Mouse (Mus musculus): ENCODE measurements around the gene Ddr2. TPM values are rescaled to one million over a fixed set of nuclear protein-coding genes. Genes with fewer than 3 reads are reported as not detected.

The Ddr2 gene
- polyA plus RNA-seq, 1 experiment from 2014 or later, result 8.8 TPM

DNA sequence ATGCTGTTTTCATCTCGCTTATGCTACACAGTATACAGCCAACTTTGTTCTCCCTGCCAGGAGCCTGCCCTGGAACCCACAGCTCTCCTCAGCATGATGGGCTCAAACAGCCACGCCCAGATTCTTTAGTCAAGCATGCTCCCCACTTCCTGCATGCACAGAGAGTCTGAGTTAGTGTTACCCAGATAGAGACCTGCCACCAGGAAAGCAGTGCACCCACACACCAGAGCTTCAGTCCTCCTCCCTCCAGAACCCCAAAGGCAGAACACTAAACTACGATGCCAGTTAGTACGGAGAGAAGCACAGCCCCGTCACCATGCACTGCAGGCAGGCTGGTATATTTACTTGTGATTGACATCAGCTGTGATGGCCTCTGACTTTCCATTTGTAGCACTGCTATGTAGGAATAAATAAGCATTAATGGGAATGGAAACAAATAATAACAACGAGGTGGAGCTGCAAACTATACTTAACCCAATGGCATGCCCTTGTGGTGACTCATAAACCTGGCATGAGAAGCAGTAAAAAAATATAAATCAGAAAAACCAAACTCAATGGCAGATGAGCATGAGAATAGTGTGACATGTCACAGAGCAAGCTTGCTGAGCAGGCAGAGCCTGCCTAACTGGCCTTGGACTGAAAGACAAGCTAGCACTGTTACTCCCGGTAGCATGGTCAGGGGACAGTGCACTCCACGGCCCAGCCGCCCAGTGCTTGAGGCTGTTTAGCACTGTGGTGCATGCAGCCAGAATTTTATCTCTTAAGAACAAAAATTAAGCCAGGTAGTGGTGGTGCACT, 37.3 kb upstream of the Ddr2 start:
- H3K4me3 ChIP-seq (replicated peaks; ENCODE audit: low read length), result no peak overlapping the region
- H3K27ac ChIP-seq, result no peak overlapping the region
- no peak overlapping the region for H3K9ac ChIP-seq
- no peaks in the 10 kb centered on the region for H3K4me1 ChIP-seq (replicated peaks; ENCODE audit: control insufficient read depth, insufficient read depth, low read length)
- H3K4me2 ChIP-seq (replicated peaks), result no peak overlapping the region
- 92% methylated on average over 9 of the region's 9 CpGs for WGBS
- peaks cover 42% of the 10 kb centered on the region for H3K36me3 ChIP-seq (replicated peaks; ENCODE audit: control insufficient read depth, insufficient read depth)
- no peaks in the 10 kb centered on the region for H3K9me3 ChIP-seq (ENCODE audit: control insufficient read depth, low read length)
- ATAC-seq (ENCODE audit: low FRiP score) (no peak), DNase-seq (ENCODE audit: low spot score) (no peak)
- H3K27me3 ChIP-seq (ENCODE audit: control insufficient read depth, insufficient read depth, low read length), result no peaks in the 10 kb centered on the region

DNA sequence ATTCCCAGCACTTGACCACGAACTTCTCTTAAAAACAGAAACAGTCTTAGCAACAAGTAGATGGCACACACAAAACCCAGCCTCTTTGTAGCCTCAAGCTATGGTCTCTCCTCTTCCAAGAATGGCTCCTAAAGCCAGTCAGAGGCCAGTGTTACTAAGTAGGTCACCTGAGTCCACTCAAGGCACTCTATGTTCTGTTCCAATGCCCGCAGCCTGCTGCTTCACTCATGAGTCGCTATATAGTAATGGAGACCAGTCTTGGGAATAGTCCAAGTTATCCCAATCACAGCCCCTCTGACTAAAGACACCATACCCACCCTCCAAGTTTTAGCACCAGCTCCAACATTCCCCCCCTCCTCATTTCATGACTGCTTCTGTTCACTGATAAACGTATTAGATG, 35.0 kb upstream of the Ddr2 start:
- DNase-seq (ENCODE audit: low spot score) (no peak), ATAC-seq (ENCODE audit: low FRiP score) (no peak)
- Histone ChIP-seq H3K27ac (no peak overlapping the region), H3K36me3 (replicated peaks; ENCODE audit: control insufficient read depth, insufficient read depth) (peaks cover 54% of the 10 kb centered on the region), H3K4me3 (replicated peaks; ENCODE audit: low read length) (no peak overlapping the region), H3K4me2 (replicated peaks) (no peak overlapping the region), H3K9me3 (ENCODE audit: control insufficient read depth, low read length) (no peaks in the 10 kb centered on the region), H3K4me1 (replicated peaks; ENCODE audit: control insufficient read depth, insufficient read depth, low read length) (no peaks in the 10 kb centered on the region), H3K27me3 (ENCODE audit: control insufficient read depth, insufficient read depth, low read length) (no peaks in the 10 kb centered on the region), H3K9ac (no peak overlapping the region)
- 90% methylated on average over 4 of the region's 4 CpGs for WGBS

- no peak for DNase-seq (ENCODE audit: low spot score)
- Histone ChIP-seq H3K9ac (no peak overlapping the region), H3K36me3 (replicated peaks; ENCODE audit: control insufficient read depth, insufficient read depth) (peaks cover 29% of the 10 kb centered on the region), H3K4me3 (replicated peaks; ENCODE audit: low read length) (no peak overlapping the region), H3K27me3 (ENCODE audit: control insufficient read depth, insufficient read depth, low read length) (no peaks in the 10 kb centered on the region), H3K27ac (no peak overlapping the region), H3K9me3 (ENCODE audit: control insufficient read depth, low read length) (no peaks in the 10 kb centered on the region), H3K4me2 (replicated peaks) (no peak overlapping the region), H3K4me1 (replicated peaks; ENCODE audit: control insufficient read depth, insufficient read depth, low read length) (no peaks in the 10 kb centered on the region)
- 86% methylated on average over 8 of the region's 8 CpGs for WGBS
- no peak for ATAC-seq (ENCODE audit: low FRiP score)
These were observed 31.8 kb upstream of the Ddr2 start for GRCm38 (mm10) chr1:170142256-170142871.

- Histone ChIP-seq H3K9ac (no peak overlapping the region), H3K9me3 (ENCODE audit: control insufficient read depth, low read length) (no peaks in the 10 kb centered on the region), H3K36me3 (replicated peaks; ENCODE audit: control insufficient read depth, insufficient read depth) (peaks cover 27% of the 10 kb centered on the region), H3K4me1 (replicated peaks; ENCODE audit: control insufficient read depth, insufficient read depth, low read length) (no peaks in the 10 kb centered on the region), H3K4me3 (replicated peaks; ENCODE audit: low read length) (no peak overlapping the region), H3K27ac (no peak overlapping the region), H3K4me2 (replicated peaks) (no peak overlapping the region), H3K27me3 (ENCODE audit: control insufficient read depth, insufficient read depth, low read length) (no peaks in the 10 kb centered on the region)
- ATAC-seq (ENCODE audit: low FRiP score), result no peak
- WGBS, result 93% methylated on average over 5 of the region's 5 CpGs
- no peak for DNase-seq (ENCODE audit: low spot score)
These were observed 31.1 kb upstream of the Ddr2 start for GRCm38 (mm10) chr1:170141626-170142025.

DNA sequence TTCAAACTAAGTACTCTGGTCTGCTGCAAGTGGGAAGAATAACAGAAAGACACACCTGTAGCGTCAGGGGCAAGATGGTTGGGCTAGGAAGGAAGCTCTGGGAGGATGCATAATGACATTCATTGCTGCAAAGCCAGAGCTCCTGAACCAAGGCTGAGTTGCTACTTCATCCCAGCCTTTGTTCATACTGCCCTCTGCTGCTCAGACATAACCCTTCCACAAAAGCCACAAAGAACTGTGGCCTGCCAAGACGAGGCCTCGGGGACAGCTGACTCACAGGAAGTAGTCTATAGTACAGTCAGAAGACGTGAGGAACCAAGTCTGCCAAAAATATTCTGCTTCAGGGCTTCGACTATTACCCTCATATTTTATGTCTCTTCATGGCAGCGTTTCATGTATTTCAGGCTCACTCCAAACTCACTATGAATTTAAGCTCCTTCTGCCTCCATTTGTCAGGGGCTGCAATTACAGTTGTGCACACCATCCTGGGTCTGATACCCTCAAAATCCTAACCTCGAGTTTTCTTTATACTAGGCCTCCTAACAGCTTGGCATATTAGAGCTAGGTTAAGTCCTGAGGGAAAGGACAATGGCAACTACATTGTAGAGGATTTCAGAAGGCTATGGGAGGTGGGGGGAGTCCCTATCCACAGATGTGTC, 25.9 kb upstream of the Ddr2 start:
- H3K36me3 ChIP-seq (replicated peaks; ENCODE audit: control insufficient read depth, insufficient read depth), result peaks cover 8% of the 10 kb centered on the region
- H3K4me1 ChIP-seq (replicated peaks; ENCODE audit: control insufficient read depth, insufficient read depth, low read length), result no peaks in the 10 kb centered on the region
- no peak overlapping the region for H3K4me3 ChIP-seq (replicated peaks; ENCODE audit: low read length)
- H3K27ac ChIP-seq, result no peak overlapping the region
- peak; percentile 86 for ATAC-seq (ENCODE audit: low FRiP score)
- H3K27me3 ChIP-seq (ENCODE audit: control insufficient read depth, insufficient read depth, low read length), result no peaks in the 10 kb centered on the region
- no peak overlapping the region for H3K4me2 ChIP-seq (replicated peaks)
- WGBS, result 29% methylated on average over 7 of the region's 7 CpGs
- no peaks in the 10 kb centered on the region for H3K9me3 ChIP-seq (ENCODE audit: control insufficient read depth, low read length)
- peak; percentile 73 for DNase-seq (ENCODE audit: low spot score)
- H3K9ac ChIP-seq, result no peak overlapping the region

- WGBS, result 88% methylated on average over 8 of the region's 8 CpGs
These were observed 23.7 kb upstream of the Ddr2 start for GRCm38 (mm10) chr1:170134264-170134663.

DNA sequence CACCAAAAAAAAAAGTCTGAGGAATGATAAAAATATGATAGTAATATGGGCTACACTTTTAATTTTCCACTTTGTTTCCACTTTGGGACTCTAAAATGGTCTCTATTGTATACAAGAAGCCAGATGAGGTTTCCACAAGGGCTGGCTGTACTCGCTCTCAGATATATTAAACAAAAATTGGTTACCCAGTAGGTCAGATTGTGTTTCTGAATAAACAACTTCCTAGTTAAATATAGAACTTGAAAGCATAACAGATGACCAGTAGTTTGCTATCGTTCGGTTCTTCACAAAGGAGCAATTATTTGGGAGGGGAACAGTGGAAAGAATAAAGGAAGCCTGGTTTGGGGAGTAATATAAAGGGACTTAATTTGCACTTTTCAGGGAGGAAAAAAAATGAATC, 20.4 kb upstream of the Ddr2 start:
- H3K9me3 ChIP-seq (ENCODE audit: control insufficient read depth, low read length), result no peaks in the 10 kb centered on the region
- no peaks in the 10 kb centered on the region for H3K27me3 ChIP-seq (ENCODE audit: control insufficient read depth, insufficient read depth, low read length)
- DNase-seq (ENCODE audit: low spot score) (no peak), ATAC-seq (ENCODE audit: low FRiP score) (no peak)
- no peaks in the 10 kb centered on the region for H3K36me3 ChIP-seq (replicated peaks; ENCODE audit: control insufficient read depth, insufficient read depth)
- H3K9ac ChIP-seq, result no peak overlapping the region
- no peaks in the 10 kb centered on the region for H3K4me1 ChIP-seq (replicated peaks; ENCODE audit: control insufficient read depth, insufficient read depth, low read length)
- H3K4me2 ChIP-seq (replicated peaks), result no peak overlapping the region
- WGBS, result 75% methylated on average over 3 of the region's 3 CpGs
- no peak overlapping the region for H3K4me3 ChIP-seq (replicated peaks; ENCODE audit: low read length)
- H3K27ac ChIP-seq, result no peak overlapping the region

More at GRCm38 (mm10) chr1:170134264-170134663, 23.7 kb upstream of the Ddr2 start:
- Histone ChIP-seq H3K27ac (no peak overlapping the region), H3K27me3 (ENCODE audit: control insufficient read depth, insufficient read depth, low read length) (no peaks in the 10 kb centered on the region), H3K36me3 (replicated peaks; ENCODE audit: control insufficient read depth, insufficient read depth) (no peaks in the 10 kb centered on the region), H3K4me3 (replicated peaks; ENCODE audit: low read length) (no peak overlapping the region), H3K9ac (no peak overlapping the region), H3K9me3 (ENCODE audit: control insufficient read depth, low read length) (no peaks in the 10 kb centered on the region), H3K4me2 (replicated peaks) (no peak overlapping the region), H3K4me1 (replicated peaks; ENCODE audit: control insufficient read depth, insufficient read depth, low read length) (no peaks in the 10 kb centered on the region)
- no peak for DNase-seq (ENCODE audit: low spot score)
- ATAC-seq (ENCODE audit: low FRiP score), result no peak

- H3K4me3 ChIP-seq (replicated peaks; ENCODE audit: low read length), result no peak overlapping the region
- 58% methylated on average over 2 of the region's 2 CpGs for WGBS
- DNase-seq (ENCODE audit: low spot score), result no peak
These were observed 14.1 kb upstream of the Ddr2 start for GRCm38 (mm10) chr1:170124644-170125043.

GRCm38 (mm10) chr1:170113616-170114015, 3.1 kb upstream of the Ddr2 start:
- H3K27me3 ChIP-seq (ENCODE audit: control insufficient read depth, insufficient read depth, low read length), result no peaks in the 10 kb centered on the region
- H3K4me2 ChIP-seq (replicated peaks), result no peak overlapping the region
- WGBS, result 85% methylated on average over 6 of the region's 6 CpGs
- H3K4me3 ChIP-seq (replicated peaks; ENCODE audit: low read length), result no peak overlapping the region
- no peaks in the 10 kb centered on the region for H3K36me3 ChIP-seq (replicated peaks; ENCODE audit: control insufficient read depth, insufficient read depth)
- H3K27ac ChIP-seq, result no peak overlapping the region
- H3K4me1 ChIP-seq (replicated peaks; ENCODE audit: control insufficient read depth, insufficient read depth, low read length), result no peaks in the 10 kb centered on the region
- no peaks in the 10 kb centered on the region for H3K9me3 ChIP-seq (ENCODE audit: control insufficient read depth, low read length)
- no peak for ATAC-seq (ENCODE audit: low FRiP score)
- DNase-seq (ENCODE audit: low spot score), result no peak
- H3K9ac ChIP-seq, result no peak overlapping the region

More at GRCm38 (mm10) chr1:170124644-170125043, 14.1 kb upstream of the Ddr2 start:
- Histone ChIP-seq H3K27ac (no peak overlapping the region), H3K4me1 (replicated peaks; ENCODE audit: control insufficient read depth, insufficient read depth, low read length) (no peaks in the 10 kb centered on the region), H3K27me3 (ENCODE audit: control insufficient read depth, insufficient read depth, low read length) (no peaks in the 10 kb centered on the region), H3K9me3 (ENCODE audit: control insufficient read depth, low read length) (no peaks in the 10 kb centered on the region), H3K9ac (no peak overlapping the region), H3K36me3 (replicated peaks; ENCODE audit: control insufficient read depth, insufficient read depth) (no peaks in the 10 kb centered on the region), H3K4me2 (replicated peaks) (no peak overlapping the region)
- ATAC-seq (ENCODE audit: low FRiP score), result no peak
